Mouse (Mus musculus) stomach, embryonic 14.5 days (tissue): ENCODE results near the gene Ube2cbp. TPM values are rescaled to one million over a fixed set of nuclear protein-coding genes. Genes with fewer than 3 reads are reported as not detected.

Experiments
- ATAC-seq: fragments of 200-750 bp; cut with Nextera tagmentation; 2 replicates; pipeline ENCODE4 v1.8.0; 2017; ENCODE audit warnings: low read depth, moderate TSS enrichment; ENCODE audit not compliant: insufficient number of reproducible peaks, insufficient read depth, low FRiP score
- H3K27ac ChIP-seq: fragments of 300-500 bp; sonication (generic); 2 replicates; pipeline ENCODE4 v1.5.1; 2014; ENCODE audit warnings: mild to moderate bottlenecking, low read length, moderate library complexity, mixed read lengths
- H3K27me3 ChIP-seq: fragments of 300-500 bp; sonication (generic); 2 replicates; pipeline ENCODE4 v1.6.1; 2014; ENCODE audit warnings: low read length, control low read depth, mixed read lengths; ENCODE audit not compliant: control insufficient read depth, insufficient read depth
- H3K36me3 ChIP-seq: fragments of 300-500 bp; sonication (generic); 2 replicates; pipeline ENCODE4 v1.6.1; 2014; ENCODE audit warnings: mild to moderate bottlenecking, control low read depth, low read length, moderate library complexity, mixed read lengths; ENCODE audit not compliant: control insufficient read depth, insufficient read depth
- H3K4me1 ChIP-seq: fragments of 300-500 bp; sonication (generic); 2 replicates; pipeline ENCODE4 v1.6.1; 2014; ENCODE audit warnings: low read length, control low read depth, mixed read lengths; ENCODE audit not compliant: control insufficient read depth, insufficient read depth
- H3K4me2 ChIP-seq: fragments of 300-500 bp; sonication (generic); replicated peaks from 2 replicates; pipeline ENCODE4 v1.6.1; 2014; ENCODE audit warnings: low read depth, low read length, control low read depth
- H3K4me3 ChIP-seq: fragments of 300-500 bp; sonication (generic); 2 replicates; pipeline ENCODE4 v1.5.1; 2014; ENCODE audit warnings: low read depth, low read length, control low read depth
- H3K9ac ChIP-seq: fragments of 300-500 bp; sonication (generic); replicated peaks from 2 replicates; pipeline ENCODE4 v1.6.1; 2014; ENCODE audit warnings: low read depth, mild to moderate bottlenecking, control low read depth, low read length, moderate library complexity, mixed read lengths
- H3K9me3 ChIP-seq: fragments of 300-500 bp; sonication (generic); 2 replicates; pipeline ENCODE4 v1.6.1; 2016; ENCODE audit warnings: low read depth, low read length, control low read depth; ENCODE audit not compliant: control insufficient read depth
- WGBS: fragments of 180-500 bp; shearing (Covaris S2); extraction: QIAGEN DNeasy Blood & Tissue Kit; methylation state at CpG from one replicate; pipeline ENCODE4 v1.1.7; 2014; 5-methylcytosine and 5-hydroxymethylcytosine counted together
- polyA plus RNA-seq: library from polyadenylated mRNA; unstranded; fragments of >200 nt; fragmentation: Nextera tagmentation; extraction: Ambion mirVana; gene quantifications from 2 replicates; pipeline ENCODE4 v1.2.1, GENCODE M21; 2014

Gene Ube2cbp
- polyA plus RNA-seq, 1 experiment from 2014 or later: 5.5 TPM

DNA sequence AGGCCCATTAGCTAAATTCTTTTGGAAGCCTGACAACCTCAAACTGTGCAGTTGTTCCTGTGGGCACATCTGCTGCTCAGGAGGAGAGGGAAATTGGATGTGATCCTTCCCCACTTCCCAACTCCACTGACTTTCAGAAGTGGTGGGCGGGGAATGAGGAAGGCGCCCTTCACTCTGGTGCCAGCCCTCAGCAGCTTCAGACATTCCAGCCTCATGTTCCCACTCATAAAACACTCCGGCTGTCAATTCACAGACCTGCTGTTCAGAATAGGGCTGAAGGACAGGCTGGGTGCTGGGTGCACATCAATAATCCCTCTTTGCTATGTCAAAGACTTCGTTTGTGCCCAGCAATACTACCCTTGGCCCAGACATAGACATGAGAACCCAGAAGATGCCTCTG, 136.5 kb downstream of the Ube2cbp start:
- Histone ChIP-seq H3K27ac (no peak overlapping the region), H3K4me3 (no peak overlapping the region), H3K36me3 (no peaks in the 10 kb centered on the region), H3K4me2 (no peak overlapping the region), H3K9ac (no peak overlapping the region), H3K4me1 (no peaks in the 10 kb centered on the region), H3K9me3 (no peaks in the 10 kb centered on the region), H3K27me3 (no peaks in the 10 kb centered on the region)
- no peak for ATAC-seq
- WGBS: 76% methylated on average over 4 of the region's 4 CpGs

DNA sequence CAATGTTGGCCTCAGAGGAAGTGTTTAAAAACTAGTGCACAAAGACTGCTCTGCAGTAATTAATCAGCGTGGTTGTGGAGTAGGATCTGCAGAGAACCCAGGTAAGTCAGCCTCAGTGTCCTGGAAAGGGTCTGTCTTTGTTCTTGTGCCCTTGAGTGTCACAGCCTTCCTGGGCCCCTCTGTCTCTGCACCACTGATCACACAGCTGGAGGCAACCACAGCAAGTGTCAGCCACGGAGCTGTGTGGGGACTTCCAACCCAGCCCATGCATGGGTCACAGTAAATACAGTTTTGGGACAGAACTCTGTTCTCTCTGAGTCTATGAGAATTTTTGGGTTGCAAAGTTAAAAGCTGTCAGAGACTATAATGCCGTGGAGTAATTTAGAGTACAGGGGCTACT, 137.4 kb downstream of the Ube2cbp start:
- ATAC-seq: no peak
- no peak overlapping the region for H3K4me2 ChIP-seq
- no peaks in the 10 kb centered on the region for H3K36me3 ChIP-seq
- no peak overlapping the region for H3K9ac ChIP-seq
- no peak overlapping the region for H3K27ac ChIP-seq
- 69% methylated on average over 3 of the region's 3 CpGs for WGBS
- H3K27me3 ChIP-seq: no peaks in the 10 kb centered on the region
- H3K4me3 ChIP-seq: no peak overlapping the region
- H3K9me3 ChIP-seq: no peaks in the 10 kb centered on the region
- H3K4me1 ChIP-seq: no peaks in the 10 kb centered on the region

DNA sequence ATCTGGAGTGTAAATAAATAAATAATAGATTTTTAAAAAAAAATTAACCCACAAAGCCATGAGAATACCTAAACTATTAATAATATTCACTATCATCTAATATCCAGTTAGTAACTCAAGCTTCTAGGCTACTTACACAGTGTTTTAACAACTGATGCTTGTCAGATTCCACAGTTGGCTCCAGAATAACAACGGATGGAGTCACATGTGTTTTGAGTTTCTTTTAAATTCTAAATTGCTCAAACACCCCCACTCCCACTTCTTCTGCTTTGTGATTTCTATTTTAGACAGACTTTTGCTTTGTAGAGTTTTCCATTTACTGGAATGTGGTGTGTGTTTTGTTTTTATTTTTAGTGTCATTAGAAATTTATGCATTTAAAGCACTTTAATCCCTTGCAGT, 140.0 kb downstream of the Ube2cbp start:
- Histone ChIP-seq H3K4me3 (no peak overlapping the region), H3K9ac (no peak overlapping the region), H3K9me3 (no peaks in the 10 kb centered on the region), H3K4me2 (no peak overlapping the region), H3K36me3 (no peaks in the 10 kb centered on the region), H3K27me3 (no peaks in the 10 kb centered on the region), H3K4me1 (no peaks in the 10 kb centered on the region), H3K27ac (no peak overlapping the region)
- no peak for ATAC-seq
- 61% methylated on average over 1 of the region's 1 CpGs for WGBS

DNA sequence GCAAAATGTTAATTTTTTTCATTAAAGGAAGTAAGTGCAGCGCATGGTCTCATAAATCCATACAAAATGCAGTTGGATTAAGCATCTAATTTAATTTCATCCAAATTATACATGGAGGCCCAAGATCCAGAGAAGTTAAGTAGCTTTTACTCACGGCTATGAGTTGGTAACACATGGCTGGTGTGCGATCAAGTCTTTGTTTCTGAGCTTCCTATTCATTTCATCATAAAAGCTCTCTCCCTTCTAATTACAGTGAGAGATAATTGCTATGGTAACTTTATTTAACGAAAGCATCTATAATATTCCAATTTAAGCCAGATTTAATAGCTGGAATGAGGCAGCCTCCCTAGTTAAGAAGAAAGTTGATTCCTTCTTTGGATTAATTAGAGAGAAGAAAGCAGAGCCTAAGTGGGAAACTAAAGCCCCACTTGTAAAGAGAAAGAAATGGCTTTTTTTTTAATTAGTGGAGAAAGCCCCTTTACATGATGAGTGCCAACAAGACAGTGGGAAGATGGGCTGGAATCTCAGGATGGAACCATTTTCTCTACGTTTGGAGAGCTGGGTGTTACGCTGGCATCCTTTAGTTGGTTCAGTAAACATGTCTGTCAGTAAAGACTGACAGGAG, 145.1 kb downstream of the Ube2cbp start:
- no peaks in the 10 kb centered on the region for H3K9me3 ChIP-seq
- no peaks in the 10 kb centered on the region for H3K27me3 ChIP-seq
- no peak overlapping the region for H3K9ac ChIP-seq
- no peak overlapping the region for H3K4me2 ChIP-seq
- no peak overlapping the region for H3K27ac ChIP-seq
- no peaks in the 10 kb centered on the region for H3K36me3 ChIP-seq
- WGBS: 86% methylated on average over 6 of the region's 6 CpGs
- no peak for ATAC-seq
- no peaks in the 10 kb centered on the region for H3K4me1 ChIP-seq
- H3K4me3 ChIP-seq: no peak overlapping the region

DNA sequence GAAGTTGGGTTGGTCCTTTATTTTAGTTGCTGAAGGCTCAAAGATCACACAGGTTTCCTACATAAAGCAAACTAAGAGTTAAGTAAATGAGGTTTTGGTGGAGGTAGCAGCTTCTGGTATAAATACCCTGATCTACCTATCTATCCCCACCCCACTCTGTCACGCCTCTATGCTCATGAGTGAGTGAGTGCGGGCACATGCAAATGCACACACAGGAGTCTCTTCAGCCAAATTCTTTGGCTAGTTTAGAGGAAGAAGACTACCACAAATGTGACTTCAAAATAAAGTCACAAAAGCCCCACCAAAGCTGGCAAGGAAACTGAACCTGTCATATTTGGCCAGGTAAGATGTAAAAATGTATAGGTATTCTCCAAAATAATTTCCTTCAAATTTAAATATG, 149.1 kb downstream of the Ube2cbp start:
- Histone ChIP-seq H3K27ac (no peak overlapping the region), H3K9ac (no peak overlapping the region), H3K27me3 (no peaks in the 10 kb centered on the region), H3K36me3 (no peaks in the 10 kb centered on the region), H3K9me3 (no peaks in the 10 kb centered on the region; the same call in 1 of the 2 replicates), H3K4me1 (no peaks in the 10 kb centered on the region), H3K4me2 (no peak overlapping the region), H3K4me3 (no peak overlapping the region)
- WGBS: 83% methylated on average over 2 of the region's 2 CpGs
- ATAC-seq: no peak

DNA sequence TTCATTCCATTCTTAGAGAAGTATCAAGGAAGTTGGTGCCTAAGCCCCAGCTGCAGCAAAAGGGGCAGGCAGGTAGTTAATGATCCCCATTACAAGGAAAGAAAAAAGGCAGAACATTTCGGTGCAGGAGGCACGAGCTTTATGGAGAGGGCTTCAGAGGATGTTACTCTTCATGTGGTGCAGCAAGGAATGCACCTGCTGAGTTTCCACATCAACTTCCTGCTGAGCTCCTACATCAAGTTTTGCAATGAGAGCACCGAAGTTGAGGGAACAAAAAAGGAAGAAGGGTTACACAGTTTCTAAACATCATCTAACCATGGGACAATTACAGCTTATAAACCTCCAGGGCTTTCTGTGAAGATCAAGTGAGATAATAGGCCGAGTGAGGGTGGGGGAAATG, 156.1 kb downstream of the Ube2cbp start:
- Histone ChIP-seq H3K27ac (no peak overlapping the region), H3K27me3 (no peaks in the 10 kb centered on the region), H3K36me3 (no peaks in the 10 kb centered on the region), H3K9me3 (no peaks in the 10 kb centered on the region; the same call in 1 of the 2 replicates), H3K4me3 (no peak overlapping the region), H3K9ac (no peak overlapping the region), H3K4me2 (no peak overlapping the region), H3K4me1 (no peaks in the 10 kb centered on the region)
- whole genome bisulfite sequencing: 59% methylated on average over 4 of the region's 4 CpGs
- no peak for ATAC-seq

DNA sequence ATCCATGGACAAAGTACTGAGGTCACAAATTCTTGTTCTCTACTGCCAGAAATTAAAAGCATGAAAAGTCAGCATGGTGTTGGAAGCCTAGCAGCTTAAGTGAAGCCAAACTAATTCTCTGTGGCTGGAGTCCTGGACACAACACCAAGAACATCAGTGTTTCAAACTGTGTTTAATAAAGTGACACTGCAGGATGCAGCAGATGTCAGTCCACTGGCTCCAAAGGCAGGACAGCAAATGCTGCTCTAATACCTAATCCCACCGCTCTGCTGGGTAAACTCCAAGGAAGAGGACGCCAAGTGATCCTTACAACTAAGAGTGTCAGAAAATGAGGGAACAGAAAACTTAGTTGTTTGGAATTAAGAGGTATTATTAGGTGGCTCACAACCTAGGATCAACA, 158.2 kb downstream of the Ube2cbp start:
- Histone ChIP-seq H3K9me3 (no peaks in the 10 kb centered on the region), H3K27ac (no peak overlapping the region), H3K36me3 (no peaks in the 10 kb centered on the region), H3K4me1 (no peaks in the 10 kb centered on the region), H3K9ac (no peak overlapping the region), H3K4me2 (no peak overlapping the region), H3K27me3 (no peaks in the 10 kb centered on the region), H3K4me3 (no peak overlapping the region)
- ATAC-seq: no peak
- 83% methylated on average over 2 of the region's 2 CpGs for WGBS

DNA sequence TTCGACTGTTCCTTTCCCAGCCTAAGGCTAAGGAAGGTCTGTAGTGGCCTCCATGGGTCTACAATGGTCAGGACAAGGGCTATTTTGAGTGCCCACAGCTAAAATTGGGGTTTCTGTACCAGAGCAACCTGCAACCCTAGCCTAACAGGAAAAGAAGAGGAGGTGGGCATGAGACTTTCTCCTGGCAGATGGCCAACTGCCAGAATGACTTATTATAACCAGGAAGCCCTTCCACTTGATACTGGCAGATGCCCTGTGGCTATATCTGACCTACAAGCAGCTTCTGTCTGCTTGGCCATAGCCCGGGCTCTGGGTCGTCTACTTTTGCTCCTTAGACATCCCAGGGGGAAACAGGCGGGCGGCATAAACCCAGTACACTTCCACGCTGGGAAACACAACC, 163.3 kb downstream of the Ube2cbp start:
- H3K9me3 ChIP-seq: no peaks in the 10 kb centered on the region
- 76% methylated on average over 6 of the region's 6 CpGs for WGBS
- H3K4me3 ChIP-seq: no peak overlapping the region
- no peaks in the 10 kb centered on the region for H3K36me3 ChIP-seq
- no peak overlapping the region for H3K9ac ChIP-seq
- H3K4me2 ChIP-seq: no peak overlapping the region
- no peak overlapping the region for H3K27ac ChIP-seq
- no peaks in the 10 kb centered on the region for H3K27me3 ChIP-seq
- ATAC-seq: no peak
- H3K4me1 ChIP-seq: no peaks in the 10 kb centered on the region

DNA sequence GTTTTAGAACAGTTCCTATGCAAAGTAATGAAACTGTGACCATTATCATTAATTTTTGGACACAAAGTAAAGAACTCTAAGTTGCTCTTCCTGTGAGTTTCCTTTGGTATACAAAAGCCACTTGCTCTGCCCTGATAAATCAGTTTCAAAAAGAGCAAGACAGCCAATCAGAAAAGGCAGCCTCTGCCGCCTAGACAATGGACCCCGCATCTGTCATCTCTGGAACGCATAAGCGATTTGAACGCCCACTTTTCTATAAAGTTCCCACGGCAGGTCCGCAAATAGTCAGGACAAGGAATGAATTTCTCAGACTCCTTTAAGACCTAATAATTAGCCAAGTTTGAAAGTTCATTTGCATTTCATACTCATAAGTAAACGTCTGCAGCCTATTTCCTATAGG, 166.2 kb downstream of the Ube2cbp start:
- no peaks in the 10 kb centered on the region for H3K9me3 ChIP-seq
- H3K36me3 ChIP-seq: no peaks in the 10 kb centered on the region
- 66% methylated on average over 8 of the region's 8 CpGs for WGBS
- no peaks in the 10 kb centered on the region for H3K27me3 ChIP-seq
- no peak overlapping the region for H3K4me3 ChIP-seq
- no peak for ATAC-seq
- H3K4me2 ChIP-seq: no peak overlapping the region
- H3K27ac ChIP-seq: no peak overlapping the region
- H3K9ac ChIP-seq: no peak overlapping the region
- no peaks in the 10 kb centered on the region for H3K4me1 ChIP-seq
